Mouse (Mus musculus) limb, embryonic 12.5 days (tissue): ENCODE results near the gene Tbc1d2b. TPM values are rescaled to one million over a fixed set of nuclear protein-coding genes. Genes with fewer than 3 reads are reported as not detected.

Experiments
- ATAC-seq: fragments of 200-750 bp; cut with Nextera tagmentation; 2 replicates; pipeline ENCODE4 v1.8.0; 2017; ENCODE audit warnings: low read depth, moderate TSS enrichment; ENCODE audit not compliant: insufficient number of reproducible peaks, insufficient read depth, low FRiP score, low TSS enrichment
- H3K27ac ChIP-seq: fragments of 300-500 bp; sonication (generic); 2 replicates; pipeline ENCODE4 v1.5.1; 2016; ENCODE audit warnings: mild to moderate bottlenecking, moderate library complexity
- H3K27me3 ChIP-seq: fragments of 300-500 bp; sonication (generic); 2 replicates; pipeline ENCODE4 v1.6.1; 2016; ENCODE audit warnings: mild to moderate bottlenecking, moderate library complexity
- H3K36me3 ChIP-seq: fragments of 300-500 bp; sonication (generic); 2 replicates; pipeline ENCODE4 v1.6.1; 2016; ENCODE audit warnings: mild to moderate bottlenecking, moderate library complexity
- H3K4me1 ChIP-seq: fragments of 300-500 bp; sonication (generic); replicated peaks from 2 replicates; pipeline ENCODE4 v1.6.1; 2016
- H3K4me2 ChIP-seq: fragments of 300-500 bp; sonication (generic); 2 replicates; pipeline ENCODE4 v1.6.1; 2016; ENCODE audit warnings: mild to moderate bottlenecking, moderate library complexity
- H3K4me3 ChIP-seq: fragments of 300-500 bp; sonication (generic); replicated peaks from 2 replicates; pipeline ENCODE4 v1.5.1; 2016; ENCODE audit warnings: mild to moderate bottlenecking
- H3K9ac ChIP-seq: fragments of 300-500 bp; sonication (generic); replicated peaks from 2 replicates; pipeline ENCODE4 v1.6.1; 2016; ENCODE audit warnings: mild to moderate bottlenecking, moderate library complexity
- H3K9me3 ChIP-seq: fragments of 300-500 bp; sonication (generic); 2 replicates; pipeline ENCODE4 v1.6.1; 2016; ENCODE audit warnings: mild to moderate bottlenecking, moderate library complexity
- WGBS: fragments of 180-500 bp; shearing (Covaris S2); methylation state at CpG from one replicate; pipeline ENCODE4 v1.1.7; 2016; 5-methylcytosine and 5-hydroxymethylcytosine counted together
- polyA plus RNA-seq: library from polyadenylated mRNA; unstranded; fragments of >200 nt; fragmentation: Nextera tagmentation; extraction: Ambion mirVana; gene quantifications from 2 replicates; pipeline ENCODE4 v1.2.1, GENCODE M21; 2016

The Tbc1d2b gene
- polyA plus RNA-seq, 1 experiment from 2014 or later, result 12.8 TPM

GRCm38 (mm10) chr9:90201096-90201495, 69.5 kb downstream of the Tbc1d2b start:
- no peak overlapping the region for H3K27ac ChIP-seq
- no peak overlapping the region for H3K4me2 ChIP-seq
- H3K4me3 ChIP-seq, result no peak overlapping the region
- no peak overlapping the region for H3K9ac ChIP-seq
- no peaks in the 10 kb centered on the region for H3K4me1 ChIP-seq
- no peak; the same call in 1 of the 2 replicates for ATAC-seq
- H3K36me3 ChIP-seq, result peaks cover 83% of the 10 kb centered on the region
- 83% methylated on average over 7 of the region's 7 CpGs for WGBS
- no peaks in the 10 kb centered on the region for H3K9me3 ChIP-seq
- H3K27me3 ChIP-seq, result no peaks in the 10 kb centered on the region

- no peaks in the 10 kb centered on the region for H3K27me3 ChIP-seq
These were observed 70.1 kb downstream of the Tbc1d2b start for GRCm38 (mm10) chr9:90200501-90200900.

GRCm38 (mm10) chr9:90199611-90200010, 71.0 kb downstream of the Tbc1d2b start:
- Histone ChIP-seq H3K4me2 (no peak overlapping the region), H3K9me3 (no peaks in the 10 kb centered on the region), H3K27me3 (no peaks in the 10 kb centered on the region), H3K36me3 (peaks cover 93% of the 10 kb centered on the region), H3K27ac (no peak overlapping the region), H3K4me1 (no peaks in the 10 kb centered on the region), H3K4me3 (no peak overlapping the region), H3K9ac (no peak overlapping the region)
- WGBS, result 94% methylated on average over 18 of the region's 18 CpGs
- no peak for ATAC-seq

More at GRCm38 (mm10) chr9:90200501-90200900, 70.1 kb downstream of the Tbc1d2b start:
- Histone ChIP-seq H3K4me2 (no peak overlapping the region), H3K4me3 (no peak overlapping the region), H3K9me3 (no peaks in the 10 kb centered on the region), H3K27ac (no peak overlapping the region), H3K36me3 (peaks cover 89% of the 10 kb centered on the region), H3K9ac (no peak overlapping the region), H3K4me1 (no peaks in the 10 kb centered on the region)
- ATAC-seq, result no peak
- 96% methylated on average over 4 of the region's 4 CpGs for WGBS

- H3K27ac ChIP-seq, result no peak overlapping the region
- no peak overlapping the region for H3K4me3 ChIP-seq
- WGBS, result 80% methylated on average over 10 of the region's 10 CpGs
- H3K36me3 ChIP-seq, result peaks cover 94% of the 10 kb centered on the region
- ATAC-seq, result no peak
- no peaks in the 10 kb centered on the region for H3K9me3 ChIP-seq
- H3K4me1 ChIP-seq, result no peaks in the 10 kb centered on the region
- H3K27me3 ChIP-seq, result no peaks in the 10 kb centered on the region
- H3K9ac ChIP-seq, result no peak overlapping the region
- no peak overlapping the region for H3K4me2 ChIP-seq
These were observed 71.8 kb downstream of the Tbc1d2b start for GRCm38 (mm10) chr9:90198531-90199449.

GRCm38 (mm10) chr9:90197866-90198383, 72.7 kb downstream of the Tbc1d2b start:
- Histone ChIP-seq H3K4me3 (no peak overlapping the region), H3K4me1 (no peaks in the 10 kb centered on the region), H3K27me3 (no peaks in the 10 kb centered on the region), H3K27ac (no peak overlapping the region), H3K4me2 (no peak overlapping the region), H3K36me3 (peaks cover 97% of the 10 kb centered on the region), H3K9me3 (no peaks in the 10 kb centered on the region), H3K9ac (no peak overlapping the region)
- no peak for ATAC-seq
- WGBS, result 88% methylated on average over 7 of the region's 7 CpGs

- no peak overlapping the region for H3K9ac ChIP-seq
- WGBS, result 87% methylated on average over 7 of the region's 7 CpGs
- ATAC-seq, result no peak
- no peaks in the 10 kb centered on the region for H3K27me3 ChIP-seq
- no peak overlapping the region for H3K27ac ChIP-seq
- no peak overlapping the region for H3K4me2 ChIP-seq
- H3K4me1 ChIP-seq, result no peaks in the 10 kb centered on the region
- H3K4me3 ChIP-seq, result no peak overlapping the region
- no peaks in the 10 kb centered on the region for H3K9me3 ChIP-seq
- peaks cover 97% of the 10 kb centered on the region for H3K36me3 ChIP-seq
These were observed 73.4 kb downstream of the Tbc1d2b start for GRCm38 (mm10) chr9:90197116-90197665.

- WGBS, result 82% methylated on average over 7 of the region's 7 CpGs
- Histone ChIP-seq H3K36me3 (peaks cover 98% of the 10 kb centered on the region), H3K9ac (no peak overlapping the region), H3K4me2 (no peak overlapping the region), H3K27me3 (no peaks in the 10 kb centered on the region), H3K4me3 (no peak overlapping the region), H3K4me1 (no peaks in the 10 kb centered on the region), H3K27ac (no peak overlapping the region), H3K9me3 (no peaks in the 10 kb centered on the region)
- no peak for ATAC-seq
These were observed 74.3 kb downstream of the Tbc1d2b start for GRCm38 (mm10) chr9:90196262-90196661.

- ATAC-seq, result no peak
- 75% methylated on average over 10 of the region's 10 CpGs for WGBS
- no peak overlapping the region for H3K9ac ChIP-seq
- no peaks in the 10 kb centered on the region for H3K27me3 ChIP-seq
- H3K4me2 ChIP-seq, result no peak overlapping the region
- peaks cover 98% of the 10 kb centered on the region for H3K36me3 ChIP-seq
- no peaks in the 10 kb centered on the region for H3K9me3 ChIP-seq
- H3K4me1 ChIP-seq, result no peaks in the 10 kb centered on the region
- no peak overlapping the region for H3K27ac ChIP-seq
- H3K4me3 ChIP-seq, result no peak overlapping the region
These were observed 75.6 kb downstream of the Tbc1d2b start for GRCm38 (mm10) chr9:90195000-90195399.

GRCm38 (mm10) chr9:90189391-90189790, 81.2 kb downstream of the Tbc1d2b start:
- Histone ChIP-seq H3K4me2 (no peak overlapping the region), H3K9ac (no peak overlapping the region), H3K36me3 (peaks cover 97% of the 10 kb centered on the region), H3K27me3 (no peaks in the 10 kb centered on the region; the same call in 1 of the 2 replicates), H3K27ac (no peak overlapping the region), H3K4me1 (no peaks in the 10 kb centered on the region), H3K9me3 (no peaks in the 10 kb centered on the region), H3K4me3 (no peak overlapping the region)
- no peak for ATAC-seq
- WGBS, result 76% methylated on average over 5 of the region's 5 CpGs

- ATAC-seq, result no peak
- Histone ChIP-seq H3K27me3 (no peaks in the 10 kb centered on the region; the same call in 1 of the 2 replicates), H3K9ac (no peak overlapping the region), H3K4me1 (no peaks in the 10 kb centered on the region), H3K9me3 (no peaks in the 10 kb centered on the region), H3K27ac (no peak overlapping the region), H3K4me3 (no peak overlapping the region), H3K36me3 (peaks cover 97% of the 10 kb centered on the region), H3K4me2 (no peak overlapping the region)
- 85% methylated on average over 4 of the region's 4 CpGs for WGBS
These were observed 81.7 kb downstream of the Tbc1d2b start for GRCm38 (mm10) chr9:90188893-90189292.

GRCm38 (mm10) chr9:90185356-90185910, 85.2 kb downstream of the Tbc1d2b start:
- no peak overlapping the region for H3K9ac ChIP-seq
- no peaks in the 10 kb centered on the region for H3K4me1 ChIP-seq
- H3K4me3 ChIP-seq, result no peak overlapping the region
- H3K27ac ChIP-seq, result no peak overlapping the region
- H3K4me2 ChIP-seq, result no peak overlapping the region
- peaks cover 93% of the 10 kb centered on the region for H3K36me3 ChIP-seq
- WGBS, result 81% methylated on average over 8 of the region's 8 CpGs
- no peaks in the 10 kb centered on the region; the same call in 1 of the 2 replicates for H3K27me3 ChIP-seq
- ATAC-seq, result no peak
- no peaks in the 10 kb centered on the region for H3K9me3 ChIP-seq
